Comparison of ENCODE assay signal across 8 mouse cellular contexts in the genomic region with DNA sequence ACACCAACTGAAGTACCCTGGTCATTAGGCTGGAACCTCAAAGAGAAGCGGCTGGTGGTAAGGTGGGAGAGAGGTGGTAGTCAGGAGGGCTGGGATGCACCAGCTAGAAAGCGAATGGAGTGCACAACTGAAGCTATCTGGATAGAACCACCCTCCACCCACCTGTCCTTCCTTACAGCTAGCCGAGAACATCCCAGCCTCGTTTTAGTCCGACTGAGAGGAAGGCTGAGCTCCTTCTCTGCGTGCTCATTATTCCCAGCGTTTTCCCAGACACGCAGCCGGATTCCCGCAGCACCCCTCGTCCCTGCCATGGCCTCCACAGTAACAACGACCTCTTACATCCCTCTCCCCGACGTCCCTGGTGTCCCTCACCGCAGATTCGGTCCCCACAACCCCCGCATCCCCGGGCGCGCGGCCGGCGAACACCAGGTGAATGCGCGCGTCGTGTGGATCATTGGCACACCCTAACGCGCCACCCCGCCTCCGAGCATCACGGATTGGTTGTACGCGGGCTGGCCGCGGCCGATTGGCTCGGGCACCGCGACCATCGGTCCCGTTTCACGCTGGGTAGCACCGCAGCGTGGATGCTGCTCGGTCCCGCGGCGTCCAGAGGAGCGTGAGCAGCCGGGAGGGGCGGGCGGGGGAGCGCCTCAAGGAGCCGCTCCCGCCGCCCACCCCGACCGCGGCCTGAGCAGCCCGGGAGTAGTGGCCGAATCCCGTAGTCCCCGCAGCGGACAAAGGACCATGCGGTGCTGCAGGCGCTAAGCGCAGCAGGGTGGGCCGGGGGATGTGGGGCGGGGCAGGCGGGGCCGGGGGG. TPM values are rescaled to one million over a fixed set of nuclear protein-coding genes. Genes with fewer than 3 reads are reported as not detected.
A peak's percentile ranks its signal among the peaks of the same experiment; 100 is the strongest.
DNase-seq lines count a peak whose midpoint lies in the region; ATAC-seq and TF ChIP-seq lines count a peak whose summit lies in the region.

B4galnt4 (plus strand) TSS at position 679 of the 817 bp plus-strand sequence.

- TF ChIP-seq CTCF in cortical plate, adult 2 months (IDR thresholded peaks at IDR 0.05; ENCODE audit: extremely low read depth, insufficient read depth, low read length) = no peak

- peak within 1 kb of the TSS; percentile 69 for H3K4me3 ChIP-seq in cortical plate, adult 2 months (ENCODE audit: insufficient read depth, low read length)

- H3K4me1 ChIP-seq in cortical plate, adult 2 months (ENCODE audit: control insufficient read depth, insufficient read depth, low read length) = peaks cover 5% of the 10 kb centered on the region

- peak; percentile 70 for ATAC-seq in inflammation-experienced regulatory T-cells, adult 6 months
- ATAC-seq in megakaryocyte, adult 5-6 weeks (ENCODE audit: poor library complexity, severe bottlenecking) = peak; percentile 48

- intact Hi-C loops in gastrocnemius, postnatal 14 days (cut with DNase I; ENCODE audit: low total_unique reads) = no loop called here
- intact Hi-C loops in left cerebral cortex, postnatal 10 days (cut with DNase I) = loop anchor here (5.0 kb wide), 1 partner anchor 112 kb away; the partner anchor contains the start of gene Rnh1

- peak; percentile 27 for DNase-seq in gastrocnemius, adult 18-20 months (ENCODE audit: low spot score)
- DNase-seq in gastrocnemius, adult 8-10 months (ENCODE audit: low spot score in 2 of 2) = no peak
- DNase-seq in gastrocnemius, postnatal 14 days = peak; percentile 60
- DNase-seq in left cerebral cortex, postnatal 10 days (ENCODE audit: extremely low spot score in 1 of 2, low spot score in 2 of 2) = peak; percentile 91
- DNase-seq in right cerebral cortex, postnatal 14 days = peak; percentile 93

- peak within 1 kb of the TSS; percentile 74 for H3K27ac ChIP-seq in cortical plate, adult 2 months (ENCODE audit: insufficient read depth, low read length)

- peak; percentile 83 for TF ChIP-seq POLR2A in cortical plate, adult 2 months (IDR thresholded peaks at IDR 0.05; ENCODE audit: extremely low read depth, insufficient read depth, low read length)

RNA-seq across cellular contexts. Expression of gene B4galnt4, which starts in this region (rescaled TPM):
- not detected for total RNA-seq in gastrocnemius, adult 18-20 months (2021)
- under 1 TPM in 2 of 4 experiments, not detected in 2; 0.20 to 0.59 TPM for total RNA-seq in gastrocnemius, adult 8-10 months (2022)
- 109 and 125 TPM in 2 replicates for polyA plus RNA-seq in cortical plate, adult 2 months (2012; rRNA removed)
- total RNA-seq in gastrocnemius, postnatal 14 days (2021) = under 1 TPM in 1 of 2 experiments, not detected in 1; 0.23 TPM
- polyA plus RNA-seq in inflammation-experienced regulatory T-cells, adult 6 months (2017; shearing (Covaris generic)) = 10 to 100 TPM; 11.1 to 13.1 (median 12.5) TPM
- total RNA-seq in left cerebral cortex, postnatal 10 days (2021) = 100 to 1,000 TPM; 107 to 110 TPM
- 1.5 and 3.0 TPM in 2 replicates for total RNA-seq in megakaryocyte, adult 5-6 weeks (2015)
- 1.7 and 2.5 TPM in 2 replicates for total RNA-seq in megakaryocyte, adult 5-6 weeks (2017)

Comparison
In these comparisons a context has a peak if more than half of its experiments do, and no peak if none do; other contexts are left out.
1. RNA of gene B4galnt4 (total RNA-seq): 107 to 110 TPM in left cerebral cortex, postnatal 10 days; 1.5 to 3.0 TPM in megakaryocyte, adult 5-6 weeks, 0.20 to 0.59 TPM in gastrocnemius, adult 8-10 months, 0.23 TPM in gastrocnemius, postnatal 14 days and not detected in gastrocnemius, adult 18-20 months; every median in the first group is over 10 times any median in the second.
2. Peak in DNase-seq in gastrocnemius, adult 18-20 months; RNA of the gene not detected or under 1 TPM.
3. Peak in DNase-seq in gastrocnemius, postnatal 14 days; RNA of the gene not detected or under 1 TPM.
4. DNase-seq: peak in left cerebral cortex, postnatal 10 days (2 of 2) and right cerebral cortex, postnatal 14 days (single experiment); none in gastrocnemius, adult 8-10 months (0 of 2).